Comparison of ENCODE assay signal across 9 mouse cellular contexts in genomic region chr1:133491857-133492290, GRCm38 (mm10).
DNase-seq lines count a peak whose midpoint lies in the region; ATAC-seq lines count a peak whose summit lies in the region.
"Had no signal": no experiment of that assay in that cellular context is flagged by ENCODE, and none has a peak within 500 bp of the region (broad histone marks: within the 10 kb centered on the region; RNA-seq: fewer than 3 reads in every experiment).

No protein-coding gene starts in this region.

- peak overlapping the region; percentile 73 for H3K4me2 ChIP-seq in kidney, embryonic 15.5 days
- H3K4me2 ChIP-seq in forebrain, embryonic 12.5 days = peak overlapping the region; percentile 62
- peak overlapping the region; percentile 84 for H3K4me2 ChIP-seq in limb, embryonic 12.5 days
- H3K4me2 ChIP-seq in neural tube, embryonic 13.5 days = peak overlapping the region; percentile 62

- H3K9me3 ChIP-seq in kidney, embryonic 15.5 days (replicated peaks) = no peaks in the 10 kb centered on the region
- no peaks in the 10 kb centered on the region for H3K9me3 ChIP-seq in forebrain, embryonic 12.5 days
- H3K9me3 ChIP-seq in limb, embryonic 12.5 days = no peaks in the 10 kb centered on the region
- no peaks in the 10 kb centered on the region for H3K9me3 ChIP-seq in neural tube, embryonic 13.5 days

- peak overlapping the region; percentile 36; the same call in 1 of the 2 replicates for H3K4me3 ChIP-seq in kidney, embryonic 15.5 days (replicated peaks)
- H3K4me3 ChIP-seq in forebrain, embryonic 12.5 days (replicated peaks) = peak overlapping the region; percentile 27; the same call in 1 of the 2 replicates
- no peak overlapping the region for H3K4me3 ChIP-seq in limb, embryonic 12.5 days (replicated peaks)
- H3K4me3 ChIP-seq in neural tube, embryonic 13.5 days = no peak overlapping the region

- no peaks in the 10 kb centered on the region for H3K27me3 ChIP-seq in kidney, embryonic 15.5 days
- H3K27me3 ChIP-seq in forebrain, embryonic 12.5 days = no peaks in the 10 kb centered on the region
- H3K27me3 ChIP-seq in limb, embryonic 12.5 days = 0 out of 2 replicates have a peak, but pooled peaks cover 4% of the 10 kb centered on the region
- no peaks in the 10 kb centered on the region for H3K27me3 ChIP-seq in neural tube, embryonic 13.5 days

- intact Hi-C loops in gastrocnemius, postnatal 36 days (cut with DNase I) = no loop called here

- WGBS in kidney, embryonic 15.5 days = 11% methylated on average over 4 of the region's 4 CpGs
- 6% methylated on average over 4 of the region's 4 CpGs for WGBS in forebrain, embryonic 12.5 days
- 47% methylated on average over 4 of the region's 4 CpGs for WGBS in limb, embryonic 12.5 days
- 8% methylated on average over 4 of the region's 4 CpGs for WGBS in neural tube, embryonic 13.5 days

- 0 out of 2 replicates have a peak, but pooled peaks have one; percentile 16 for ATAC-seq in kidney, embryonic 15.5 days (replicated peaks; ENCODE audit: low FRiP score)
- peak; percentile 1; the same call in 1 of the 2 replicates for ATAC-seq in forebrain, embryonic 12.5 days (ENCODE audit: low FRiP score)
- ATAC-seq in limb, embryonic 12.5 days (ENCODE audit: insufficient number of reproducible peaks, insufficient read depth, low FRiP score, low TSS enrichment, low read depth) = no peak
- ATAC-seq in neural tube, embryonic 13.5 days (ENCODE audit: low read depth) = no peak; the same call in 1 of the 2 replicates

- H3K4me1 ChIP-seq in kidney, embryonic 15.5 days = peaks cover 34% of the 10 kb centered on the region
- H3K4me1 ChIP-seq in forebrain, embryonic 12.5 days = peaks cover 35% of the 10 kb centered on the region
- H3K4me1 ChIP-seq in limb, embryonic 12.5 days (replicated peaks) = peaks cover 16% of the 10 kb centered on the region
- H3K4me1 ChIP-seq in neural tube, embryonic 13.5 days (replicated peaks) = peaks cover 28% of the 10 kb centered on the region

- DNase-seq in kidney, adult 8-10 months = no peak
- no peak for DNase-seq in gastrocnemius, postnatal 36 days
- DNase-seq in cerebellum, adult 11-12 months = no peak
- DNase-seq in left cerebral cortex, adult 18-20 months (ENCODE audit: low spot score in 2 of 2) = no peak
- DNase-seq: cerebellum, adult 9-10 months had no signal

- no peaks in the 10 kb centered on the region for H3K36me3 ChIP-seq in kidney, embryonic 15.5 days
- no peaks in the 10 kb centered on the region for H3K36me3 ChIP-seq in forebrain, embryonic 12.5 days (replicated peaks)
- H3K36me3 ChIP-seq in limb, embryonic 12.5 days = no peaks in the 10 kb centered on the region
- H3K36me3 ChIP-seq in neural tube, embryonic 13.5 days = no peaks in the 10 kb centered on the region

- peak overlapping the region; percentile 93 for H3K27ac ChIP-seq in kidney, embryonic 15.5 days
- H3K27ac ChIP-seq in forebrain, embryonic 12.5 days = peak overlapping the region; percentile 98
- peak overlapping the region; percentile 57; the same call in 1 of the 2 replicates for H3K27ac ChIP-seq in limb, embryonic 12.5 days
- H3K27ac ChIP-seq in neural tube, embryonic 13.5 days (replicated peaks) = peak overlapping the region; percentile 96

- no peak overlapping the region; the same call in 1 of the 2 replicates for H3K9ac ChIP-seq in kidney, embryonic 15.5 days
- H3K9ac ChIP-seq in forebrain, embryonic 12.5 days = peak overlapping the region; percentile 68
- no peak overlapping the region for H3K9ac ChIP-seq in limb, embryonic 12.5 days (replicated peaks)
- peak overlapping the region; percentile 75 for H3K9ac ChIP-seq in neural tube, embryonic 13.5 days

Comparison
In these comparisons a context has a peak if more than half of its experiments do, and no peak if none do; other contexts are left out.
1. ATAC-seq: peak in kidney, embryonic 15.5 days (single experiment) and forebrain, embryonic 12.5 days (single experiment); none in limb, embryonic 12.5 days (single experiment) and neural tube, embryonic 13.5 days (single experiment).
2. H3K4me3 ChIP-seq: peak in kidney, embryonic 15.5 days (single experiment) and forebrain, embryonic 12.5 days (single experiment); none in limb, embryonic 12.5 days (single experiment) and neural tube, embryonic 13.5 days (single experiment).
3. H3K9ac ChIP-seq: peak in forebrain, embryonic 12.5 days (single experiment) and neural tube, embryonic 13.5 days (single experiment); none in kidney, embryonic 15.5 days (single experiment) and limb, embryonic 12.5 days (single experiment).
4. Peak in every context shown above with its lines, with median percentiles within 50 percentile points of each other: H3K27ac ChIP-seq and H3K4me2 ChIP-seq.